Mouse (Mus musculus) forebrain, embryonic 14.5 days (tissue): ENCODE data around the gene Gm49395. TPM values are rescaled to one million over a fixed set of nuclear protein-coding genes. Genes with fewer than 3 reads are reported as not detected.

Source experiments
- ATAC-seq: fragments of 200-750 bp; cut with Nextera tagmentation; 2 replicates; pipeline ENCODE4 v1.8.0; 2017; ENCODE audit warnings: mild to moderate bottlenecking, moderate library complexity
- DNase-seq: peaks from one replicate; pipeline ENCODE4 v3.0.0-alpha.2; 2015; ENCODE audit warnings: low spot score
- H3K27ac ChIP-seq: fragments of 300-500 bp; sonication (generic); 2 replicates; pipeline ENCODE4 v1.5.1; 2014; ENCODE audit warnings: low read depth, mild to moderate bottlenecking, control low read depth, low read length, moderate library complexity
- H3K27me3 ChIP-seq: fragments of 300-500 bp; sonication (generic); replicated peaks from 2 replicates; pipeline ENCODE4 v1.6.1; 2014; ENCODE audit warnings: low read length, control low read depth, mixed read lengths; ENCODE audit not compliant: control insufficient read depth, insufficient read depth
- H3K36me3 ChIP-seq: fragments of 300-500 bp; sonication (generic); 2 replicates; pipeline ENCODE4 v1.6.1; 2014; ENCODE audit warnings: low read length, control low read depth; ENCODE audit not compliant: control insufficient read depth, insufficient read depth
- H3K4me1 ChIP-seq: fragments of 300-500 bp; sonication (generic); 2 replicates; pipeline ENCODE4 v1.6.1; 2014; ENCODE audit warnings: antibody characterized with exemption, low read length, control low read depth; ENCODE audit not compliant: control insufficient read depth, insufficient read depth
- H3K4me2 ChIP-seq: fragments of 300-500 bp; sonication (generic); 2 replicates; pipeline ENCODE4 v1.6.1; 2014; ENCODE audit warnings: mild to moderate bottlenecking, control low read depth, low read length
- H3K4me3 ChIP-seq: fragments of 300-500 bp; sonication (generic); 2 replicates; pipeline ENCODE4 v1.5.1; 2014; ENCODE audit warnings: low read depth, low read length, control low read depth
- H3K9ac ChIP-seq: fragments of 300-500 bp; sonication (generic); 2 replicates; pipeline ENCODE4 v1.6.1; 2014; ENCODE audit warnings: mild to moderate bottlenecking, low read length, control low read depth, moderate library complexity
- H3K9me3 ChIP-seq: fragments of 300-500 bp; sonication (generic); replicated peaks from 2 replicates; pipeline ENCODE4 v1.6.1; 2016; ENCODE audit warnings: low read length, control low read depth, mixed read lengths; ENCODE audit not compliant: control insufficient read depth
- WGBS: fragments of 180-500 bp; shearing (Covaris S2); extraction: QIAGEN DNeasy Blood & Tissue Kit; methylation state at CpG from one replicate; pipeline ENCODE4 v1.1.7; 2014; 5-methylcytosine and 5-hydroxymethylcytosine counted together
- polyA plus RNA-seq: library from polyadenylated mRNA; unstranded; fragments of >200 nt; fragmentation: Nextera tagmentation; extraction: Ambion mirVana; gene quantifications from 2 replicates; pipeline ENCODE4 v1.2.1, GENCODE M21; 2014

Gene Gm49395
- polyA plus RNA-seq, 1 experiment from 2014 or later: 4.9 TPM

- Histone ChIP-seq H3K27me3 (no peaks in the 10 kb centered on the region), H3K27ac (no peak overlapping the region), H3K4me1 (no peaks in the 10 kb centered on the region), H3K36me3 (no peaks in the 10 kb centered on the region), H3K9me3 (no peaks in the 10 kb centered on the region), H3K9ac (no peak overlapping the region), H3K4me3 (no peak overlapping the region), H3K4me2 (no peak overlapping the region)
- DNase-seq (no peak), ATAC-seq (no peak)
- 85% methylated on average over 6 of the region's 6 CpGs for WGBS
Measured at GRCm38 (mm10) chr13:115078997-115079685, 22.6 kb downstream of the Gm49395 start.

GRCm38 (mm10) chr13:115077346-115078134, 24.2 kb downstream of the Gm49395 start:
- no peak for ATAC-seq
- 90% methylated on average over 9 of the region's 9 CpGs for WGBS
- Histone ChIP-seq H3K9me3 (no peaks in the 10 kb centered on the region), H3K4me1 (no peaks in the 10 kb centered on the region), H3K27ac (no peak overlapping the region), H3K4me2 (no peak overlapping the region), H3K36me3 (no peaks in the 10 kb centered on the region), H3K27me3 (no peaks in the 10 kb centered on the region), H3K4me3 (no peak overlapping the region), H3K9ac (no peak overlapping the region)
- no peak for DNase-seq

- no peaks in the 10 kb centered on the region for H3K36me3 ChIP-seq
- ATAC-seq: no peak
- no peak for DNase-seq
- H3K27ac ChIP-seq: no peak overlapping the region
- H3K4me3 ChIP-seq: no peak overlapping the region
- no peaks in the 10 kb centered on the region for H3K27me3 ChIP-seq
- H3K4me2 ChIP-seq: no peak overlapping the region
- H3K4me1 ChIP-seq: no peaks in the 10 kb centered on the region
- no peaks in the 10 kb centered on the region for H3K9me3 ChIP-seq
- H3K9ac ChIP-seq: no peak overlapping the region
- 95% methylated on average over 6 of the region's 6 CpGs for WGBS
Measured at GRCm38 (mm10) chr13:115072386-115072785, 29.3 kb downstream of the Gm49395 start.

- Histone ChIP-seq H3K4me1 (no peaks in the 10 kb centered on the region), H3K36me3 (no peaks in the 10 kb centered on the region), H3K4me3 (no peak overlapping the region), H3K4me2 (no peak overlapping the region), H3K27me3 (no peaks in the 10 kb centered on the region), H3K9me3 (no peaks in the 10 kb centered on the region), H3K9ac (no peak overlapping the region), H3K27ac (no peak overlapping the region)
- DNase-seq (no peak), ATAC-seq (no peak)
- 91% methylated on average over 3 of the region's 3 CpGs for WGBS
Measured at GRCm38 (mm10) chr13:115071431-115071830, 30.3 kb downstream of the Gm49395 start.

GRCm38 (mm10) chr13:115067968-115068330, 33.8 kb downstream of the Gm49395 start:
- ATAC-seq (no peak), DNase-seq (no peak)
- Histone ChIP-seq H3K4me3 (no peak overlapping the region), H3K27ac (no peak overlapping the region), H3K4me1 (no peaks in the 10 kb centered on the region), H3K36me3 (no peaks in the 10 kb centered on the region), H3K9me3 (no peaks in the 10 kb centered on the region), H3K27me3 (no peaks in the 10 kb centered on the region), H3K9ac (no peak overlapping the region), H3K4me2 (no peak overlapping the region)
- WGBS: 97% methylated on average over 1 of the region's 1 CpGs

- WGBS: 86% methylated on average over 4 of the region's 4 CpGs
- no peak for ATAC-seq
- Histone ChIP-seq H3K27me3 (no peaks in the 10 kb centered on the region), H3K4me2 (no peak overlapping the region), H3K27ac (no peak overlapping the region), H3K4me3 (no peak overlapping the region), H3K4me1 (no peaks in the 10 kb centered on the region), H3K9ac (no peak overlapping the region), H3K36me3 (no peaks in the 10 kb centered on the region), H3K9me3 (no peaks in the 10 kb centered on the region)
- no peak for DNase-seq
Measured at GRCm38 (mm10) chr13:115067324-115067967, 34.3 kb downstream of the Gm49395 start.

GRCm38 (mm10) chr13:115057555-115057954, 44.2 kb downstream of the Gm49395 start:
- no peaks in the 10 kb centered on the region for H3K9me3 ChIP-seq
- H3K4me1 ChIP-seq: no peaks in the 10 kb centered on the region
- H3K36me3 ChIP-seq: no peaks in the 10 kb centered on the region
- H3K27me3 ChIP-seq: no peaks in the 10 kb centered on the region
- H3K4me3 ChIP-seq: no peak overlapping the region
- ATAC-seq (no peak), DNase-seq (no peak)
- no peak overlapping the region for H3K4me2 ChIP-seq
- H3K27ac ChIP-seq: no peak overlapping the region
- WGBS: 82% methylated on average over 5 of the region's 5 CpGs
- H3K9ac ChIP-seq: no peak overlapping the region

GRCm38 (mm10) chr13:115054783-115055182, 46.9 kb downstream of the Gm49395 start:
- 12% methylated on average over 9 of the region's 9 CpGs for WGBS
- peak; percentile 51; the same call in 1 of the 2 replicates for ATAC-seq
- no peaks in the 10 kb centered on the region for H3K36me3 ChIP-seq
- no peak overlapping the region for H3K27ac ChIP-seq
- H3K4me1 ChIP-seq: no peaks in the 10 kb centered on the region
- DNase-seq: peak; percentile 36
- no peak overlapping the region for H3K4me3 ChIP-seq
- no peaks in the 10 kb centered on the region for H3K27me3 ChIP-seq
- H3K9me3 ChIP-seq: no peaks in the 10 kb centered on the region
- peak overlapping the region; percentile 8; the same call in 1 of the 2 replicates for H3K4me2 ChIP-seq
- H3K9ac ChIP-seq: no peak overlapping the region

GRCm38 (mm10) chr13:115052568-115052967, 49.2 kb downstream of the Gm49395 start:
- H3K36me3 ChIP-seq: no peaks in the 10 kb centered on the region
- no peak overlapping the region for H3K4me3 ChIP-seq
- no peak overlapping the region for H3K4me2 ChIP-seq
- H3K27ac ChIP-seq: no peak overlapping the region
- WGBS: 75% methylated on average over 7 of the region's 7 CpGs
- ATAC-seq (no peak), DNase-seq (peak; percentile 21)
- H3K9ac ChIP-seq: no peak overlapping the region
- H3K4me1 ChIP-seq: no peaks in the 10 kb centered on the region
- H3K9me3 ChIP-seq: no peaks in the 10 kb centered on the region
- no peaks in the 10 kb centered on the region for H3K27me3 ChIP-seq
